Mouse (Mus musculus) C2C12 (cell line): ENCODE results near the gene Orai3. TPM values are rescaled to one million over a fixed set of nuclear protein-coding genes. Genes with fewer than 3 reads are reported as not detected.
A peak's percentile ranks its signal among the peaks of the same experiment; 100 is the strongest.

Source experiments
- H3K27me3 ChIP-seq: one replicate; pipeline ENCODE4 v1.6.1; 2011; ENCODE audit not compliant: control insufficient read depth, insufficient read depth, insufficient read length
- H3K36me3 ChIP-seq: one replicate; pipeline ENCODE4 v1.6.1; 2011; ENCODE audit not compliant: control insufficient read depth, insufficient read depth
- H3K4me3 ChIP-seq: one replicate; pipeline ENCODE4 v1.5.1; 2011; ENCODE audit warnings: mild to moderate bottlenecking, control low read depth; ENCODE audit not compliant: poor library complexity, insufficient read depth, severe bottlenecking
- H3K79me2 ChIP-seq: one replicate; pipeline ENCODE4 v1.6.1; 2011; ENCODE audit not compliant: control insufficient read depth, insufficient read depth
- H3K79me3 ChIP-seq: one replicate; pipeline ENCODE4 v1.6.1; 2011; ENCODE audit warnings: low read depth, control low read depth
- H3ac ChIP-seq: one replicate; pipeline ENCODE3; 2011; ENCODE audit warnings: low read depth; ENCODE audit not compliant: control insufficient read depth, insufficient read length
- CEBPB ChIP-seq: IDR thresholded peaks from one replicate; pipeline ENCODE4 v1.6.1; 2011; ENCODE audit warnings: low read depth, mild to moderate bottlenecking, control low read depth, moderate library complexity
- CTCF ChIP-seq: IDR thresholded peaks from one replicate; pipeline ENCODE4 v1.5.1; 2011; ENCODE audit not compliant: control insufficient read depth, insufficient read depth, insufficient read length
- FOSL1 ChIP-seq: IDR thresholded peaks from one replicate; pipeline ENCODE4 v1.8.0; 2011; ENCODE audit warnings: mild to moderate bottlenecking, low read length; ENCODE audit not compliant: poor library complexity, insufficient read depth, severe bottlenecking
- MAX ChIP-seq: IDR thresholded peaks from one replicate; pipeline ENCODE4 v1.6.1; 2011; ENCODE audit warnings: mild to moderate bottlenecking, control low read depth
- MYOD1 ChIP-seq: IDR thresholded peaks from one replicate; pipeline ENCODE4 v1.6.1; 2011; ENCODE audit warnings: low read depth; ENCODE audit not compliant: control insufficient read depth, insufficient read length
- MYOG ChIP-seq: IDR thresholded peaks from one replicate; pipeline ENCODE4 v1.6.1; 2011; ENCODE audit not compliant: control insufficient read depth, insufficient read length; ENCODE audit errors: extremely low read depth
- USF1 ChIP-seq: IDR thresholded peaks from one replicate; pipeline ENCODE4 v1.6.1; 2011; ENCODE audit warnings: low read depth, mild to moderate bottlenecking, control low read depth, moderate library complexity
- polyA plus RNA-seq: library from polyadenylated mRNA; unstranded; fragments of >200 nt; fragmentation: generic; extraction: Trizol; gene quantifications from one replicate; pipeline ENCODE4 v1.2.1, GENCODE M21; 2012; ENCODE audit warnings: missing spikeins

The Orai3 gene
- polyA plus RNA-seq, 1 experiment, result 15.0 TPM

DNA sequence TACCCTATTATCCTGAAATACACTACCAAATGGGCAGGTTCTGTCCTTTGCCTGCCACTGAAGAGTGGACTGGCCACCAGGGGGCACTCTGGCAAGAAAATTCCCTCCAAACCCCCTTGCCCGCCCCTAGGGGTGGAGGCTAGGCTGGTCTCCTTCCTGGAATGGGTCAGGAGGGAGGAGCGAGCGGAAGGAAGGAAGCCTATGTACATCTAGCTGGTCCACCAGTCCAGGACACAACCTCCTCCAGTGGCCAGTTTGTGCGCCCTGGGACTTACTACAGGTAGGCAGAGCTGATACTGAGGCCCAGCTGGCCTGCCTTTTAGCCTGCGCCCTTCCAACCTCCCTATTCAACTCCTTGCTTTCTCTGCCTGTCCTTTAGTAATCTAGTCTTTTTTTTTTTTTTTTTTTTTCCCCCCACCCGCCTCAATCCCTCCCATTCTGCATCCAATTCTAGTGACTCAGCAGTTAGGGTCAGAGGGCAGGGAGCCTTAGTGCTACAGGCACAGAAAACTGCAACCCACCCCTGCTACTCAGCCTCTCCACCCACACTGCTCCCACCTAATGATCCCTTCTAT lies 30.9 kb downstream of the Orai3 start, which contains the start of gene Hsd3b7:
Hsd3b7 (plus strand) TSS at position 170 of the 575 bp plus-strand sequence.
- Histone ChIP-seq H3K4me3 (no peak within 1 kb of the TSS), H3K27me3 (no peaks in the 10 kb centered on the region), H3K79me2 (no peaks in the 10 kb centered on the region), H3ac (no peak within 1 kb of the TSS), H3K36me3 (peaks cover 36% of the 10 kb centered on the region), H3K79me3 (no peaks in the 10 kb centered on the region)
- TF ChIP-seq MYOD1 (no peak), MYOG (no peak), CTCF (peak; percentile 44), USF1 (no peak), FOSL1 (no peak), CEBPB (no peak)

DNA sequence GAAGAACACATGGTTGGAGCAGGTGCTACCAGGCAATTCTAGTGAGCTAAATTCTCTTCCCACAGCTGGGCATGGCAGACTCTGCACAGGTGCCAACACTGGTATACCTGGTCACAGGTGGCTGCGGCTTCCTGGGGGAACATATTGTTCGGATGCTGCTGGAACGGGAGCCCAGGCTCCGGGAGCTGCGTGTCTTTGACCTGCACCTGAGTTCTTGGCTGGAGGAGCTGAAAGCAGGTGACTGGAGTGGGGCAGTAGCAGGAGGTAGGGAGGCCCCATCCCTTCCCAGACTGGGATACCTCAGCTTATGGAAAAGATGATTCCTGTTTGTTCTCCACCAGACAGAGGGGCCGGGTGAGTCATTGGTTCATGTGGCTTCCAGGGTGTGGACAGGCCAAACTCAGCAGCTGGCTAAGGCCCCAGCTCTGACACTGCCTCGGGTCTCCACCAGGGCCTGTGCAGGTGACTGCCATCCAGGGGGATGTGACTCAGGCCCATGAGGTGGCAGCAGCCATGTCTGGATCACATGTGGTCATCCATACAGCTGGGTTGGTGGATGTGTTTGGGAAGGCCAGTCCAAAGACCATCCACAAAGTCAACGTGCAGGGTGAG lies 31.5 kb downstream of the Orai3 start:
- no peaks in the 10 kb centered on the region for H3K79me3 ChIP-seq
- peak; percentile 25 for TF ChIP-seq MYOD1
- no peak for TF ChIP-seq MYOG
- no peaks in the 10 kb centered on the region for H3K79me2 ChIP-seq
- peaks cover 33% of the 10 kb centered on the region for H3K36me3 ChIP-seq
- no peaks in the 10 kb centered on the region for H3K27me3 ChIP-seq
- no peak overlapping the region for H3K4me3 ChIP-seq
- H3ac ChIP-seq, result no peak overlapping the region

DNA sequence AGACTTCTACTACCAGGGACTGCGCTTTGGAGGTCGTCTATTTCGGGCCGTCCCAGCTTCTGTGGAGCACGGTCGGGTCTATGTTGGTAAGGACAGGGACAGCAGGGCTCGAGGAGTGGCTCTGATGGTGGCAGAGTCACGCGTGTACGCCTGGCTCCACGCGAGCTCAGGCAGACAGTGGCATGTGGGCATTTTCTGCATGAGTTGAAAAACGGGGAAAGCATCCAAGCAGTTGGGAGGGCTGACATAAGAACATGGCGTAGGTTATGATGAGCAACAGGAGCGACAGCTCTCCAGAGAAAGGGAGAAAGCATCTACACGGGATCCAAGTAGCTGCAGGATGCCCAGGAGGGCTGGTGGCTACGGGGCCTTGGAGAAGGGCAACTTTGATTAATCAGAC lies 32.7 kb downstream of the Orai3 start:
- Histone ChIP-seq H3K79me2 (no peaks in the 10 kb centered on the region), H3K27me3 (no peaks in the 10 kb centered on the region), H3K79me3 (no peaks in the 10 kb centered on the region), H3K4me3 (no peak overlapping the region), H3ac (no peak overlapping the region), H3K36me3 (peaks cover 23% of the 10 kb centered on the region)
- no peak for TF ChIP-seq USF1
- TF ChIP-seq MYOG, result no peak
- no peak for TF ChIP-seq FOSL1
- TF ChIP-seq CTCF, result no peak
- no peak for TF ChIP-seq MYOD1
- no peak for TF ChIP-seq CEBPB
- TF ChIP-seq MAX, result no peak

- Histone ChIP-seq H3ac (no peak overlapping the region), H3K79me3 (no peaks in the 10 kb centered on the region), H3K27me3 (peaks cover 4% of the 10 kb centered on the region), H3K79me2 (no peaks in the 10 kb centered on the region), H3K4me3 (no peak overlapping the region), H3K36me3 (no peaks in the 10 kb centered on the region)
- TF ChIP-seq MYOD1, result no peak
- TF ChIP-seq CTCF, result no peak
- TF ChIP-seq CEBPB, result no peak
- TF ChIP-seq MAX, result no peak
- TF ChIP-seq USF1, result no peak
Observed at GRCm38 (mm10) chr7:127808821-127809220, 39.2 kb downstream of the Orai3 start.

- H3K36me3 ChIP-seq, result no peaks in the 10 kb centered on the region
- H3K79me3 ChIP-seq, result no peaks in the 10 kb centered on the region
- H3K4me3 ChIP-seq, result no peak overlapping the region
- H3ac ChIP-seq, result no peak overlapping the region
- peaks cover 4% of the 10 kb centered on the region for H3K27me3 ChIP-seq
- no peaks in the 10 kb centered on the region for H3K79me2 ChIP-seq
- TF ChIP-seq USF1, result no peak
- TF ChIP-seq MYOG, result no peak
- no peak for TF ChIP-seq FOSL1
- TF ChIP-seq CEBPB, result no peak
- no peak for TF ChIP-seq CTCF
- TF ChIP-seq MAX, result no peak
- TF ChIP-seq MYOD1, result no peak
Observed at GRCm38 (mm10) chr7:127809846-127810245, 40.2 kb downstream of the Orai3 start.

DNA sequence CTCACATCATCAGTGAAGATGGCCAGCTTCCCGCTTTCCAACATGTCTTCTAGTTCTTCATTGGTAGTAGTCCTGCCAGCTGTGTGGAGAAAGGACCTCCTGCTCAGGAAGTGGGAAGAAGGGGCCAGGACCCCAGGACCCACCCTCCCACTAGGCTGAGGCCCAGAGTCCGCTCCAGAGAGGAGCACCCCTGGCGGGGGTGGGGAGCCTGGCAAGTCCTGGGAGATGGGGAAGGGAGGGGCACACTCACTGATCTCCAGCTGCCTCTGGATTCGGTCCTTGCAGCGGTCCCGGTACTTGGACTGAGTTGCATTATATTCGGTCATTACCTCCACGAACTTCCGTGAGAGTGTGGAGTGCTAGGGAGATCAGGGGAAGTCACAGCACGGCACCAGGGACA lies 41.0 kb downstream of the Orai3 start:
- Histone ChIP-seq H3K27me3 (peaks cover 4% of the 10 kb centered on the region), H3K79me2 (no peaks in the 10 kb centered on the region), H3K4me3 (no peak overlapping the region), H3K36me3 (no peaks in the 10 kb centered on the region), H3ac (no peak overlapping the region), H3K79me3 (no peaks in the 10 kb centered on the region)
- no peak for TF ChIP-seq MYOD1
- TF ChIP-seq FOSL1, result no peak
- no peak for TF ChIP-seq USF1
- no peak for TF ChIP-seq MAX
- TF ChIP-seq CTCF, result no peak
- no peak for TF ChIP-seq CEBPB
- no peak for TF ChIP-seq MYOG
